Mouse (Mus musculus): ENCODE data around the gene Lpcat1.

GRCm38 (mm10) chr13:73505686-73506467 lies 38.9 kb downstream of the Lpcat1 start:
- TF ChIP-seq POLR2A (IDR thresholded peaks at IDR 0.05; ENCODE audit: low read depth, low read length): no peak
- peak; percentile 70 for TF ChIP-seq CTCF (IDR thresholded peaks at IDR 0.05; ENCODE audit: borderline replicate concordance, insufficient read depth, low read length)

Measured in embryonic fibroblast, embryonic 13.5 days (primary cell).